Mouse (Mus musculus) forebrain, embryonic 14.5 days (tissue): ENCODE measurements around the gene Tcerg1l. TPM values are rescaled to one million over a fixed set of nuclear protein-coding genes. Genes with fewer than 3 reads are reported as not detected.

Source experiments
- ATAC-seq: fragments of 200-750 bp; cut with Nextera tagmentation; 2 replicates; pipeline ENCODE4 v1.8.0; 2017; ENCODE audit warnings: mild to moderate bottlenecking, moderate library complexity
- DNase-seq: peaks from one replicate; pipeline ENCODE4 v3.0.0-alpha.2; 2015; ENCODE audit warnings: low spot score
- H3K27ac ChIP-seq: fragments of 300-500 bp; sonication (generic); 2 replicates; pipeline ENCODE4 v1.5.1; 2014; ENCODE audit warnings: low read depth, mild to moderate bottlenecking, control low read depth, low read length, moderate library complexity
- H3K27me3 ChIP-seq: fragments of 300-500 bp; sonication (generic); replicated peaks from 2 replicates; pipeline ENCODE4 v1.6.1; 2014; ENCODE audit warnings: low read length, control low read depth, mixed read lengths; ENCODE audit not compliant: control insufficient read depth, insufficient read depth
- H3K36me3 ChIP-seq: fragments of 300-500 bp; sonication (generic); 2 replicates; pipeline ENCODE4 v1.6.1; 2014; ENCODE audit warnings: low read length, control low read depth; ENCODE audit not compliant: control insufficient read depth, insufficient read depth
- H3K4me1 ChIP-seq: fragments of 300-500 bp; sonication (generic); 2 replicates; pipeline ENCODE4 v1.6.1; 2014; ENCODE audit warnings: antibody characterized with exemption, low read length, control low read depth; ENCODE audit not compliant: control insufficient read depth, insufficient read depth
- H3K4me2 ChIP-seq: fragments of 300-500 bp; sonication (generic); 2 replicates; pipeline ENCODE4 v1.6.1; 2014; ENCODE audit warnings: mild to moderate bottlenecking, control low read depth, low read length
- H3K4me3 ChIP-seq: fragments of 300-500 bp; sonication (generic); 2 replicates; pipeline ENCODE4 v1.5.1; 2014; ENCODE audit warnings: low read depth, low read length, control low read depth
- H3K9ac ChIP-seq: fragments of 300-500 bp; sonication (generic); 2 replicates; pipeline ENCODE4 v1.6.1; 2014; ENCODE audit warnings: mild to moderate bottlenecking, low read length, control low read depth, moderate library complexity
- H3K9me3 ChIP-seq: fragments of 300-500 bp; sonication (generic); replicated peaks from 2 replicates; pipeline ENCODE4 v1.6.1; 2016; ENCODE audit warnings: low read length, control low read depth, mixed read lengths; ENCODE audit not compliant: control insufficient read depth
- WGBS: fragments of 180-500 bp; shearing (Covaris S2); extraction: QIAGEN DNeasy Blood & Tissue Kit; methylation state at CpG from one replicate; pipeline ENCODE4 v1.1.7; 2014; 5-methylcytosine and 5-hydroxymethylcytosine counted together
- polyA plus RNA-seq: library from polyadenylated mRNA; unstranded; fragments of >200 nt; fragmentation: Nextera tagmentation; extraction: Ambion mirVana; gene quantifications from 2 replicates; pipeline ENCODE4 v1.2.1, GENCODE M21; 2014

Tcerg1l gene
- polyA plus RNA-seq, 1 experiment from 2014 or later, result 5.6 TPM

DNA sequence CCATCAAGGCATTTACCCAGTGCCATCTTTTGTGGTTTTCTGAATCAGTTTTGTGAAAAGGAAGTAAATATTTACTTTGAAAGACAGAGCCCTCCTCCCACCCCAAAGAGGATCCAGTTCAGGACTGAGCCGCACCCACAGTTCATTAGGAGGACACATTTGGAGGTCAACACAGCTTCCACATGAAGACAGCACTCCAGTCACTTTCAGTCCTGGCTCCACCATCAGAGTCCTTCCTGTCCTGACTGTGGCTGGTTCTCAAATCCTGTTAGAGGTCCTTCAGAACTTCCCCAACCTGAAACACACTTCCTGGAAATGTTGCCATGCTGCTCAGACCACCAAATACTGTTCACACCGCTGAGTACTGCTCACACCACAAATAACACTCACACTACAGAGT, 201.4 kb downstream of the Tcerg1l start:
- H3K4me1 ChIP-seq, result no peaks in the 10 kb centered on the region
- H3K27me3 ChIP-seq, result no peaks in the 10 kb centered on the region
- H3K4me2 ChIP-seq, result no peak overlapping the region
- H3K4me3 ChIP-seq, result no peak overlapping the region
- DNase-seq, result no peak
- 89% methylated on average over 2 of the region's 2 CpGs for WGBS
- no peak overlapping the region for H3K27ac ChIP-seq
- H3K9ac ChIP-seq, result no peak overlapping the region
- H3K9me3 ChIP-seq, result no peaks in the 10 kb centered on the region
- no peaks in the 10 kb centered on the region for H3K36me3 ChIP-seq
- ATAC-seq, result no peak

DNA sequence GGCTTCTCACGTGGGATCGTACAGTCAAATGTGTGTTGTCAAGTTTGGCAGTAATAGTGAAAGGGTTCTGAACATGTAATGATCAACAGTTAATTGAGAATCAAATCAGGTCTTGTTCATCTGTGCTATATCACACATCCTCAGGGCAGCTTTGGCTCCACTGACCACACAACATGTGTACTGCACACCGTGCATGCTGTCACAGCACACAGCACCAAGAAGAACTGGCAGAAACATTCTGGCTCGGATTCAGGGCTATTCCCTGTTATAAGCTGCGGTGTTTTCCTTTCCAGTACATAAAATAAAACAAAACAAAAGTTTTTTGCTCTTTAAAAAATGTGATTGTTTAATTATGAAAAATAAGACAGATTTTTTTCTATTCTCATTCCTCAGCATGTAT, 213.3 kb downstream of the Tcerg1l start:
- Histone ChIP-seq H3K4me1 (peaks cover 3% of the 10 kb centered on the region; the same call in 1 of the 2 replicates), H3K27ac (no peak overlapping the region), H3K4me2 (no peak overlapping the region), H3K27me3 (no peaks in the 10 kb centered on the region), H3K36me3 (no peaks in the 10 kb centered on the region), H3K9ac (no peak overlapping the region), H3K4me3 (no peak overlapping the region), H3K9me3 (no peaks in the 10 kb centered on the region)
- 80% methylated on average over 5 of the region's 5 CpGs for WGBS
- DNase-seq (peak; percentile 3), ATAC-seq (no peak)

DNA sequence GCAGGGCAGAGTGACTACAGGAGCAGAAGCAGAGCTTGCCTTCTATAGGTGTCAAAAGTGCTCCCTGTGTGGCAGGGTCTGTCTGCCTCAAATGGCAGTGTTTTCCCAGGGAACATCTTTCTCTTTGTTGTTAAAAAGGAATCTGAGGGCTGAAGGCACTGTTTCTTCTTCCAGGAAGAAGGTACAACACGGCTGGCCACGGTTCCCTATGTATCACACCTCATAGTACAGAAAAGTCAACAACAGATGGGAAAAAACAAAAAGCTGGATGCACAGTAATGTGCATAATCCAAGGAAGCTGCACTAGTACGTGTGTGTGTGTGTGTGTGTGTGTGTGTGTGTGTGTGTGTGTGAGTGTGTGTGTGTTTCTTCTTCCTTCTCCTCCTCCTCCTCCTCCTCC, 215.3 kb downstream of the Tcerg1l start:
- no peaks in the 10 kb centered on the region for H3K36me3 ChIP-seq
- no peak overlapping the region for H3K4me2 ChIP-seq
- no peak overlapping the region for H3K4me3 ChIP-seq
- 46% methylated on average over 3 of the region's 3 CpGs for WGBS
- no peak overlapping the region for H3K27ac ChIP-seq
- H3K4me1 ChIP-seq, result peaks cover 3% of the 10 kb centered on the region; the same call in 1 of the 2 replicates
- DNase-seq (peak; percentile 60), ATAC-seq (no peak)
- no peaks in the 10 kb centered on the region for H3K9me3 ChIP-seq
- H3K9ac ChIP-seq, result no peak overlapping the region
- no peaks in the 10 kb centered on the region for H3K27me3 ChIP-seq

DNA sequence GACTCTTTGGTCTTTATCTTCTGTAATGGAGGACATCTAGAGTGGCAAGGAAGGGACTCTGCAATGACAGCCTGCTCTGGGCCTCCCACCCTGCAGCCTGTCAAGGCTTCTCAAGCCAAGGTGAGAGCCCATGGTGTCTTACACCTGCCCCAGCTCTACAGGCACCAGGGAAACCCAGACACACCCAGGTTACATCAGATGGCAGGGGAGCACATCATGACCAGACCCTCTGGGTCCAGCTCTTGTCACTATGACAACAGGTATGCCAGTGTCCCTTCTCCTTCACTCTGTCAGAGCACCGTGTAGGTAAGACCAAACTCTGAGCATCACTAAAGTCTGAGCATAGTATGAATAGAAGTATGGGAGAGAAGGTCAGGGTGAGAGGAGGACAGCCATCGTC, 218.9 kb downstream of the Tcerg1l start:
- no peak overlapping the region for H3K4me2 ChIP-seq
- H3K9ac ChIP-seq, result no peak overlapping the region
- no peaks in the 10 kb centered on the region for H3K9me3 ChIP-seq
- no peak overlapping the region for H3K4me3 ChIP-seq
- no peak overlapping the region for H3K27ac ChIP-seq
- no peaks in the 10 kb centered on the region for H3K36me3 ChIP-seq
- WGBS, result 89% methylated on average over 2 of the region's 2 CpGs
- DNase-seq, result no peak
- H3K27me3 ChIP-seq, result no peaks in the 10 kb centered on the region
- no peak for ATAC-seq
- H3K4me1 ChIP-seq, result peaks cover 3% of the 10 kb centered on the region; the same call in 1 of the 2 replicates

DNA sequence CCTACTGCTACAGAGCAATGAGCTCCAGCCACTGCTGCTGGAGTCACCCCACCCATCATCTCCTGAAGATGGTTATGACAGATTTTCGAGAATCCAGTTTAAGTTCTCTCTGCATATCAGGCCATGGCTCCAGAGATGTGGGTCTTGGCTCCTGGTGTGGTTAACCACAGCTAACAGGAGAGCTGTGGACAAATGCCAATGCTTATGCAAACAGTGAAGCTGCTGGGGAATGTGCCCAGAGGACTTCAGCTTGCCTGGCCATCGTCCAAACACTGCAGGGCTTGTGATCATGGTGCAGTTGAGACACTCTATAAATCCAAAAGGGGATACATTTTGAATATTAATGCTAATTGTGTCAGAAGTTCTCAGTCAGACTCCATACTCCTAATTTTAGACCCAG, 221.5 kb downstream of the Tcerg1l start:
- H3K4me2 ChIP-seq, result no peak overlapping the region
- H3K27ac ChIP-seq, result no peak overlapping the region
- H3K4me3 ChIP-seq, result no peak overlapping the region
- H3K9ac ChIP-seq, result no peak overlapping the region
- H3K4me1 ChIP-seq, result no peaks in the 10 kb centered on the region
- WGBS, result 69% methylated on average over 2 of the region's 2 CpGs
- H3K27me3 ChIP-seq, result no peaks in the 10 kb centered on the region
- ATAC-seq (no peak), DNase-seq (peak; percentile 52)
- no peaks in the 10 kb centered on the region for H3K9me3 ChIP-seq
- no peaks in the 10 kb centered on the region for H3K36me3 ChIP-seq

DNA sequence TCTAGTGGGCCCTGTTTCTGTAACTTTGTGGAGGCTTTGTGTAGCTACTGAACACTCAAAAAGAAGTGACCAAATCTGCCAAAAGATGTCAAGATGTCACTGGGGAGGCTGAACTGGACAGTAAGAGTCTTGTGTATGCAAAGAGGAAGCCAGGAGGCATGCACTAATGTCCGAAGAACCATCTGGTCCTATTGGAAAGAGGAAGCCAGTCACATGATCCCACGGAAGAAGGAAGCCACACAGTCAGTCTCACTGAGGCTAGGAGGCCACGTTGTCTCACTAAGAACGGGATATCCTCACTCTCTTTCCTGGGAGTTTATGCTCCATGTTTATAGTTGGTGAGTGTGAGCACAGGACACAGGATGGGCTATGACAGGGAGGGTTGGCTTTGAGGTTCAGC, 227.1 kb downstream of the Tcerg1l start:
- no peak for ATAC-seq

More for the DNA sequence above, 227.1 kb downstream of the Tcerg1l start:
- Histone ChIP-seq H3K27ac (no peak overlapping the region), H3K4me1 (no peaks in the 10 kb centered on the region), H3K9me3 (no peaks in the 10 kb centered on the region), H3K4me2 (no peak overlapping the region), H3K4me3 (no peak overlapping the region), H3K9ac (no peak overlapping the region), H3K36me3 (no peaks in the 10 kb centered on the region), H3K27me3 (no peaks in the 10 kb centered on the region)
- 91% methylated on average over 4 of the region's 4 CpGs for WGBS
- no peak for DNase-seq
